Mouse (Mus musculus) thymus, adult 2 months (tissue): ENCODE data around the gene Tmem176a. TPM values are rescaled to one million over a fixed set of nuclear protein-coding genes. Genes with fewer than 3 reads are reported as not detected.

ENCODE experiments used
- DNase-seq: peaks from one replicate; pipeline ENCODE4 v3.0.0; 2021
- H3K27ac ChIP-seq: fragments of 200-500 bp; 2 replicates; pipeline ENCODE4 v1.5.1; 2012; ENCODE audit warnings: low read length, control low read depth; ENCODE audit not compliant: control insufficient read depth, insufficient read depth
- H3K27me3 ChIP-seq: fragments of 200-500 bp; 2 replicates; pipeline ENCODE4 v1.6.1; 2012; ENCODE audit warnings: mild to moderate bottlenecking, low read length, moderate library complexity, mixed read lengths; ENCODE audit not compliant: control insufficient read depth, insufficient read depth
- H3K36me3 ChIP-seq: fragments of 200-500 bp; 2 replicates; pipeline ENCODE4 v1.6.1; 2012; ENCODE audit warnings: mild to moderate bottlenecking, low read length, moderate library complexity; ENCODE audit not compliant: control insufficient read depth, insufficient read depth
- H3K4me1 ChIP-seq: fragments of 200-500 bp; replicated peaks from 2 replicates; pipeline ENCODE4 v1.6.1; 2012; ENCODE audit warnings: low read length; ENCODE audit not compliant: control insufficient read depth, insufficient read depth
- H3K4me3 ChIP-seq: fragments of 200-500 bp; 2 replicates; pipeline ENCODE4 v1.5.1; 2012; ENCODE audit warnings: mild to moderate bottlenecking, low read length, control low read depth, moderate library complexity; ENCODE audit not compliant: control insufficient read depth, insufficient read depth
- CTCF ChIP-seq: fragments of 200-500 bp; IDR thresholded peaks from 2 replicates; pipeline ENCODE4 v1.5.1; 2012; ENCODE audit warnings: mild to moderate bottlenecking, control low read depth, low read length, moderate library complexity, borderline replicate concordance; ENCODE audit not compliant: control insufficient read depth, poor library complexity, insufficient read depth; ENCODE audit errors: extremely low read depth
- POLR2A ChIP-seq: fragments of 200-500 bp; IDR thresholded peaks from 2 replicates; pipeline ENCODE4 v1.6.1; 2012; ENCODE audit warnings: mild to moderate bottlenecking, low read length, control low read depth, moderate library complexity; ENCODE audit not compliant: control insufficient read depth, poor library complexity, insufficient read depth; ENCODE audit errors: extremely low read depth
- WGBS: fragments of 180-500 bp; shearing (Covaris S2); methylation state at CpG from one replicate; pipeline ENCODE4 v1.1.7; 2018; 5-methylcytosine and 5-hydroxymethylcytosine counted together
- polyA plus RNA-seq: library from polyadenylated mRNA; depleted of rRNA; stranded (reverse); fragments of >200 nt; gene quantifications from 2 replicates; pipeline ENCODE4 v1.2.3, GENCODE M21; 2012; rRNA removed

The Tmem176a gene
- 67.0 and 84.8 TPM in 2 replicates for polyA plus RNA-seq

DNA sequence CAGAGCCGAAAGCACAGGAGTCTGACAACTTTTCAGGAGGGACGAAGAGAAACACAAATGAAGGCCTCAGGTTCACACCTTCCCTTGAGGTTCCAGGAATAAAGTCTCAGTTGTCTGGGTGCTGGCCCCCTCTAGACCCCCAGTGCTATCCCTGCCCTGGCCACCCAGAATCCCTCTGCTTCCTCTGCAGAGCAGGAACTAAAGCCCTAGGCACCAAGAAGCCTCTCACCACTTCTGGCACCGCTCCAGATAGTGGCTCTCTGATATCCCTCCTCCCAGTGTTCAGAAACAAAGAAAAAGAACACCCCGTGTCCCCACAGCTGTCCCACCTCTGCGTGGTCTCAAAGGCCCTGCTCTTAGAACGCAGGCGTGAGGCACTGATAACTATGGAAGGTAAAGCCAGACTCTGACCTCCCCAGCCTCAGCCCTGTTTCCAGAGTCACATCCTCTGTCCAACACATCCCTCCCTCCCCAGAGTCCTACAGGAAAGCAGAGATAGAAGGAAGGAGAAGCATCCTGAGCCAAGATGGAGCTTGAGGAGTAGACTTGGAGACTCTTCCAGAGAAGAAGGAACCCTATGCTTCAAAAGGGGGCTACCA, at the start of gene Tmem176a:
TSS of gene Tmem176a (plus strand) at position 549 of the 599 bp plus-strand sequence.
- no peak for DNase-seq
- Histone ChIP-seq H3K4me3 (peak within 1 kb of the TSS; percentile 48), H3K27me3 (no peaks in the 10 kb centered on the region), H3K4me1 (peaks cover 25% of the 10 kb centered on the region), H3K36me3 (no peaks in the 10 kb centered on the region), H3K27ac (peak within 1 kb of the TSS; percentile 52; the same call in 1 of the 2 replicates)
- TF ChIP-seq CTCF (no peak), POLR2A (no peak)
- 8% methylated on average over 7 of the region's 7 CpGs for WGBS

DNA sequence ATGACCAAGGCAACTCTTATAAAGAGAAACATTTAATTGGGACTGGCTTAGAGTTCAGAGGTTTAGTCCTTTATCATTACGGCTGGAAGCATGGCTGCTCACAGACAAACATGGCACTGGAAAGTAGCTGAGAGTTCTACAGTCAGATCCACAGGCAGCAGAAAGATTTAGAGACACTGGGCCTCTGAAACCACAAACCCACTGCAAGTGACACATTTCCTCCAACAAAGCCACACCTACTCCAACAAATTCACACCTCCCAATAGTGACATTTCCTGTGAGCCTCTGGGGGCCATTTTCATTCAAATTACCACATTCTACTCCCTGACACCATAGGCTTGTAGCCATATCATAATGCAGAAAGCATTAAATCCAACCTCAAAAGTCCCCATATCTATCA, 38.8 kb upstream of the Tmem176a start:
- Histone ChIP-seq H3K27ac (no peak overlapping the region), H3K36me3 (no peaks in the 10 kb centered on the region), H3K27me3 (no peaks in the 10 kb centered on the region), H3K4me1 (no peaks in the 10 kb centered on the region), H3K4me3 (no peak overlapping the region)
- TF ChIP-seq CTCF (no peak), POLR2A (no peak)
- WGBS, result 14% methylated on average over 1 of the region's 1 CpGs
- no peak for DNase-seq

DNA sequence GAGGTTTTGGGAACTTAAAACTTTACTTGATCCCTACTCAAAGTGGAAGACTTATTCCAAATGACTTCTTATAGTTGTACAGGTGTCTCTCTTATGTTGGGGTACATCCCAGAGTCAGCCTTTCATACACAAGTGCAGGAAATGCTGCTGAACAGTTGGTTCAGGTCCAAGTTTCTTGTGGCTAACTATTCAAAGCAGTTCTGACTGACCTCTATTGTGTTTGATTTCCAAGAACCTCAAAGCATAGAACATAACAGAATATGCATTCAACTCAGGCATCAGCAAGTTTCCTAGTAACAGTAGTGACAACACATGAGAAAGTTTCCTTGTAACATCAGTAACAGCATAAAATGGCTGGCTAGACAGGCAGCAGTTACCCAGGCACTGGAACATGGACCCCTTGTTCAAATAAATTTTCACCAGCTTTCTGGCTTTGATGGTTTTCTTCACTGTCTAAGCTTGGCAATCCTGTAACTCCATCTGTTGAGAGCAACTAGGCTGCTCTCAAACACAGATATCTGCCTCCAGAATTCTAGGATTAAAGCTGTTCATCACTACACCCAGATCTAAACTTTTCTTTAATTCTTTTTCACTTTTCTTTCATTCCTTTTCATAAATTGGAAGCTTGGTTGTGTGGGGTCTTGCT, 37.2 kb upstream of the Tmem176a start:
- no peak for TF ChIP-seq CTCF
- no peak for TF ChIP-seq POLR2A
- DNase-seq, result no peak

DNA sequence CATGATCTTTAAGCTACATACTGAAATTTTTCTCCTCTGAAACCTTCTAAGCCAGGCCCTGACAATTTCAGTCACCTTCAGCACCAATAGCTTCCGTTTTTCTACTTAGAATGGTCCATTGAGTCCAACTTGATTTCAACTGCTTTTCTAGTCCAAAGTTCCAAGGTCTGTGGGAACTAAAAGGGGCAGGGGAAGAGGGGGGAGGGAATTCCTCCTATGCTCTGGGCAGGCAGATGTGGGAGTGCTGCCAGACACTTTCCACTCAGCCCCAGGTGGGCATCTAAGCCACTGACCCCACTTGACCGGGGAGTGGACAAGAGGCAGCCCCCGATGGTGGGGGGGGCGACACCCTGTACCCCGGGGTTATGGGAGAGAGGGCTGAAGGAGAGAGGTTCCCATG, 36.4 kb upstream of the Tmem176a start:
- Histone ChIP-seq H3K4me3 (no peak overlapping the region), H3K36me3 (no peaks in the 10 kb centered on the region), H3K27me3 (no peaks in the 10 kb centered on the region), H3K4me1 (no peaks in the 10 kb centered on the region), H3K27ac (no peak overlapping the region)
- TF ChIP-seq POLR2A, result no peak
- no peak for TF ChIP-seq CTCF
- WGBS, result 95% methylated on average over 5 of the region's 5 CpGs
- no peak for DNase-seq

More for the DNA sequence above, 37.2 kb upstream of the Tmem176a start:
- no peak overlapping the region for H3K4me3 ChIP-seq
- no peak overlapping the region for H3K27ac ChIP-seq
- no peaks in the 10 kb centered on the region for H3K4me1 ChIP-seq
- H3K27me3 ChIP-seq, result no peaks in the 10 kb centered on the region
- H3K36me3 ChIP-seq, result no peaks in the 10 kb centered on the region

DNA sequence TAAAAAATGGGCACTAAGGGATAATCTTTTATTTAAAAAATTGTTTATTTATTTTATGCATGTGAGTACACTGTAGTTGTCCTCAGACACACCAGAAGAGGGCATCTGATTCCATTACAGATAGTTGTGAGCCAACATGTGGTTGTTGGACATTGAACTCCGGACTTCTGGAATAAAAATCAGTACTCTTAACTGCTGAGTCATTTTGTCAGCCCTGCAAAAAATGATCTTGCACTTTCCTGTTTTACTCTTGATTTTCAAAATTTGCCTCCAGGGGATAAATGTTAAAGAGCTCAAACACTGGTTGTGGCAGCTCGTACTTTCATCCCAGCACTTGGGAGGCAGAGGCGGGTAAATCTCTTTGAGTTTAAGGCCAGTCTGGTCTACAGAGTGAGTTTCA, 34.0 kb upstream of the Tmem176a start:
- no peak for DNase-seq

DNA sequence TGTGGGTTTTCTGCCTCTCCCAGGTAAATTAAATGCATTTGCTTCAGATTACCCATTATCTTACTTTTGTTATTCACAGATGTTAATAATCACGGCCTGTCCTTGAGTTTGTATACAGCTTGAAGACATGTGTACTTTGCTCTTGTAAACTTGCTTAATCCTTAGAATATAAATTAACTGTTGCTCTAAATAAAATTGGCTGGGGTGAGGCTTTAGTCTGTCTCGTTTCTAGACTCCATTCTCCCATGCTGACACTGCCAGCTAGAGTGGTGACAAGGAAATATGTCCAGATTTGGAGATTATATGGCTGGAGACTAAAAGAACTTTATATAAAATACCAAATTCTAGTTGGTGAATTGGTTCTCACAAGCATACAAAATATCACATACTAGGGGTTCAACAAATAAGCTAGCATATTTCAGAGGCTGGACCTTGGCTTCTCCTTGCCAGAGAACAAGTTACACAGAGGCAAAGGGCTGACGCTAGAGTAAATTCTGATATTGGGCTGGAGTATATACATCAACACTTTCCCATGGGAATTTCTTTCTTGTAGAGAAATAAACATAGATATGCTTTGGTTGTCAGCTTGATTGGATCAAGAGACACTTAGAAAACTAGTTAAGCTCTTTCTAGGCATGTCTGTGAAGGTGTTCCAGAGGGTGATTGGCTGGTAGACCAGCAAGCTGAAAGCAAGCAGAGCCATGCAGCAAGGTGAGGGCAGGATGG, 31.1 kb upstream of the Tmem176a start:
- 93% methylated on average over 3 of the region's 3 CpGs for WGBS
- no peak for DNase-seq
- Histone ChIP-seq H3K36me3 (no peaks in the 10 kb centered on the region), H3K4me1 (no peaks in the 10 kb centered on the region), H3K27ac (no peak overlapping the region), H3K4me3 (no peak overlapping the region), H3K27me3 (no peaks in the 10 kb centered on the region)
- TF ChIP-seq POLR2A, result no peak

More for the DNA sequence above, 34.0 kb upstream of the Tmem176a start:
- Histone ChIP-seq H3K27me3 (no peaks in the 10 kb centered on the region), H3K36me3 (no peaks in the 10 kb centered on the region), H3K4me1 (no peaks in the 10 kb centered on the region), H3K4me3 (no peak overlapping the region), H3K27ac (no peak overlapping the region)
- no peak for TF ChIP-seq CTCF
- no peak for TF ChIP-seq POLR2A
- WGBS, result 92% methylated on average over 3 of the region's 3 CpGs
